In genomic region chr19:8593833-8594232, GRCm38 (mm10) we compare ENCODE assay signal across 20 mouse cellular contexts. TPM values are rescaled to one million over a fixed set of nuclear protein-coding genes. Genes with fewer than 3 reads are reported as not detected.
DNase-seq lines count a peak whose midpoint lies in the region; ATAC-seq and TF ChIP-seq lines count a peak whose summit lies in the region.
"Had no signal": no experiment of that assay in that cellular context is flagged by ENCODE, and none has a peak within 500 bp of the region (broad histone marks: within the 10 kb centered on the region; RNA-seq: fewer than 3 reads in every experiment).

No protein-coding gene starts in this region.

- 0 out of 2 replicates have a peak, but pooled peaks cover 4% of the 10 kb centered on the region for H3K4me1 ChIP-seq in kidney, postnatal 0 days (replicated peaks; ENCODE audit: insufficient read depth, low read length)
- H3K4me1 ChIP-seq in embryonic facial prominence, embryonic 10.5 days: peaks cover 38% of the 10 kb centered on the region
- H3K4me1 ChIP-seq in limb, embryonic 10.5 days: peaks cover 21% of the 10 kb centered on the region

- H3K4me2 ChIP-seq in kidney, postnatal 0 days (ENCODE audit: low read length): peak overlapping the region; percentile 25; the same call in 1 of the 2 replicates
- H3K4me2 ChIP-seq: forebrain, embryonic 15.5 days; heart, embryonic 11.5 days; hindbrain, embryonic 14.5 days had no signal

- no peaks in the 10 kb centered on the region for H3K36me3 ChIP-seq in kidney, postnatal 0 days (ENCODE audit: insufficient read depth, low read length)
- H3K36me3 ChIP-seq in embryonic facial prominence, embryonic 10.5 days (replicated peaks): no peaks in the 10 kb centered on the region
- H3K36me3 ChIP-seq in limb, embryonic 10.5 days: no peaks in the 10 kb centered on the region
- H3K36me3 ChIP-seq: forebrain, embryonic 15.5 days; hindbrain, embryonic 10.5 days had no signal

- no peaks in the 10 kb centered on the region for H3K27me3 ChIP-seq in kidney, postnatal 0 days (ENCODE audit: insufficient read depth, low read length)
- no peaks in the 10 kb centered on the region for H3K27me3 ChIP-seq in embryonic facial prominence, embryonic 10.5 days (replicated peaks; ENCODE audit: low read depth, poor library complexity, severe bottlenecking)
- no peaks in the 10 kb centered on the region for H3K27me3 ChIP-seq in limb, embryonic 10.5 days (ENCODE audit: low read depth, poor library complexity, severe bottlenecking)
- H3K27me3 ChIP-seq: CH12.LX; forebrain, embryonic 15.5 days had no signal

- no peak for TF ChIP-seq CTCF in kidney, postnatal 0 days (IDR thresholded peaks at IDR 0.05; ENCODE audit: low read depth)

- WGBS in kidney, postnatal 0 days: 85% methylated on average over 11 of the region's 11 CpGs
- 87% methylated on average over 11 of the region's 11 CpGs for WGBS in embryonic facial prominence, embryonic 10.5 days
- WGBS in limb, embryonic 10.5 days: 88% methylated on average over 11 of the region's 11 CpGs

- H3K9me3 ChIP-seq in kidney, postnatal 0 days (replicated peaks; ENCODE audit: low read length): no peaks in the 10 kb centered on the region
- no peaks in the 10 kb centered on the region for H3K9me3 ChIP-seq in embryonic facial prominence, embryonic 10.5 days
- H3K9me3 ChIP-seq in limb, embryonic 10.5 days (replicated peaks): no peaks in the 10 kb centered on the region
- H3K9me3 ChIP-seq: forebrain, embryonic 15.5 days; hindbrain, embryonic 10.5 days had no signal

- no peak overlapping the region for H3K27ac ChIP-seq in kidney, postnatal 0 days
- peak overlapping the region; percentile 30; the same call in 1 of the 2 replicates for H3K27ac ChIP-seq in embryonic facial prominence, embryonic 10.5 days (replicated peaks)
- peak overlapping the region; percentile 7; the same call in 1 of the 2 replicates for H3K27ac ChIP-seq in limb, embryonic 10.5 days
- H3K27ac ChIP-seq: forebrain, embryonic 15.5 days; hindbrain, embryonic 10.5 days; hindbrain, embryonic 14.5 days had no signal

- H3K9ac ChIP-seq in kidney, postnatal 0 days (ENCODE audit: low read depth, low read length): no peak overlapping the region
- H3K9ac ChIP-seq: forebrain, embryonic 15.5 days; hindbrain, embryonic 14.5 days had no signal

- no peak for ATAC-seq in kidney, postnatal 0 days (replicated peaks; ENCODE audit: low FRiP score, low read depth)
- ATAC-seq: activated CD4-positive, CD25-positive, alpha-beta regulatory T cell, adult 4 months; forebrain, embryonic 15.5 days had no signal

- H3K4me3 ChIP-seq in kidney, postnatal 0 days (replicated peaks; ENCODE audit: low read depth, low read length): no peak overlapping the region
- no peak overlapping the region for H3K4me3 ChIP-seq in embryonic facial prominence, embryonic 10.5 days
- H3K4me3 ChIP-seq in limb, embryonic 10.5 days: no peak overlapping the region
- H3K4me3 ChIP-seq: forebrain, embryonic 15.5 days; hindbrain, embryonic 10.5 days had no signal

- DNase-seq in kidney, adult 11 months: peak; percentile 58
- DNase-seq in kidney, postnatal 14 days: no peak
- no peak for DNase-seq in kidney, postnatal 0 days (ENCODE audit: low spot score)
- DNase-seq in kidney, adult 9 months: no peak
- DNase-seq in embryonic facial prominence, embryonic 10.5 days (ENCODE audit: low spot score): no peak
- no peak for DNase-seq in limb, embryonic 10.5 days (ENCODE audit: low spot score)
- DNase-seq: adrenal gland, postnatal 14 days; cerebellum, adult 18-20 months; cerebellum, adult 9-11 months; cerebellum, postnatal 36 days; gastrocnemius, postnatal 10 days; heart, adult 18-20 months had no signal

RNA-seq across cellular contexts. Expression of gene Slc22a8, which starts 2.8 kb away (rescaled TPM):
- polyA plus RNA-seq in kidney, postnatal 0 days (2015; fragmentation: Nextera tagmentation; extraction: Ambion mirVana): 19.2 and 25.5 TPM in 2 replicates
- not detected in 2 replicates for polyA plus RNA-seq in embryonic facial prominence, embryonic 10.5 days (2016; fragmentation: Nextera tagmentation; extraction: Ambion mirVana)
- not detected in 2 replicates for polyA plus RNA-seq in limb, embryonic 10.5 days (2016; fragmentation: Nextera tagmentation; extraction: Ambion mirVana)
- polyA plus RNA-seq: Patski had no signal

RNA-seq across cellular contexts. Expression of gene Slc22a6, which starts 24.0 kb away (rescaled TPM):
- polyA plus RNA-seq in kidney, postnatal 0 days (2015; fragmentation: Nextera tagmentation; extraction: Ambion mirVana): 73.8 and 93.1 TPM in 2 replicates
- 0.10 and 0.24 TPM in 2 replicates for polyA plus RNA-seq in embryonic facial prominence, embryonic 10.5 days (2016; fragmentation: Nextera tagmentation; extraction: Ambion mirVana)
- polyA plus RNA-seq in limb, embryonic 10.5 days (2016; fragmentation: Nextera tagmentation; extraction: Ambion mirVana): not detected in 2 replicates
- polyA plus RNA-seq: activated CD4-positive, CD25-positive, alpha-beta regulatory T cell, adult 4 months; heart, embryonic 11.5 days; heart, embryonic 16.5 days; Patski had no signal

Comparison
In these comparisons a context has a peak if more than half of its experiments do, and no peak if none do; other contexts are left out.
1. RNA of gene Slc22a8, which starts 2.8 kb away (polyA plus RNA-seq): 19.2 to 25.5 TPM in kidney, postnatal 0 days; not detected in embryonic facial prominence, embryonic 10.5 days and not detected in limb, embryonic 10.5 days; every median in the first group is over 10 times any median in the second.
2. RNA of gene Slc22a6, which starts 24.0 kb away (polyA plus RNA-seq): 73.8 to 93.1 TPM in kidney, postnatal 0 days; 0.10 to 0.24 TPM in embryonic facial prominence, embryonic 10.5 days and not detected in limb, embryonic 10.5 days; every median in the first group is over 10 times any median in the second.